Comparison of ENCODE assay signal across 9 mouse cellular contexts in the genomic region with DNA sequence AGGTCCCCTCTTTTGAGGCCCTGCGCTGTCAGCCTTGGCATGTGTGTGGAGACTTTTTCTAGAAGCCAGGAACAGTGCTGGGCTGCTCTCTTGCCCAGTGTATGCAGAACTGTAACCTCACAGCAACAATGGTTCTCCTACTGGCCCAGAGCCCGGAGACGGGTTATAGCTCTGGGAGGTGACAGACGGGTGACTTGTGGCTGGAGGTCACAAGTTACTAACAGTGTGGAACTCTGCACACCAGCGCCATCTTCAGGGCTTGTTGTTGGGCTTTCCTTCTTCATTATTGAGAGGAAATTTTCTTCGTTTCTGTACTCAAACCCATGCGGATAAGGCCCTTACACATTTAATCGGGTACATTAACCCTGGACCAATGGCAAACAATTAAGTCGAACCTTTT. TPM values are rescaled to one million over a fixed set of nuclear protein-coding genes. Genes with fewer than 3 reads are reported as not detected.
DNase-seq lines count a peak whose midpoint lies in the region; ATAC-seq lines count a peak whose summit lies in the region.
"Had no signal": no experiment of that assay in that cellular context is flagged by ENCODE, and none has a peak within 500 bp of the region (broad histone marks: within the 10 kb centered on the region; RNA-seq: fewer than 3 reads in every experiment).

No protein-coding gene starts in this region.

- no peak overlapping the region for H3K4me3 ChIP-seq in heart, embryonic 15.5 days
- H3K4me3 ChIP-seq in midbrain, embryonic 15.5 days: no peak overlapping the region
- H3K4me3 ChIP-seq: erythroblast, embryonic 14.5 days had no signal

- ATAC-seq in heart, embryonic 15.5 days (replicated peaks; ENCODE audit: insufficient number of reproducible peaks, insufficient read depth, low FRiP score, low read depth): no peak
- ATAC-seq in midbrain, embryonic 15.5 days (replicated peaks): no peak

- peak overlapping the region; percentile 87 for H3K27ac ChIP-seq in heart, embryonic 15.5 days
- no peak overlapping the region for H3K27ac ChIP-seq in midbrain, embryonic 15.5 days

- H3K9ac ChIP-seq in heart, embryonic 15.5 days: peak overlapping the region; percentile 13; the same call in 1 of the 2 replicates
- no peak overlapping the region for H3K9ac ChIP-seq in midbrain, embryonic 15.5 days

- H3K4me2 ChIP-seq in heart, embryonic 15.5 days: no peak overlapping the region
- no peak overlapping the region for H3K4me2 ChIP-seq in midbrain, embryonic 15.5 days

- peaks cover 79% of the 10 kb centered on the region for H3K4me1 ChIP-seq in heart, embryonic 15.5 days (replicated peaks)
- peaks cover 35% of the 10 kb centered on the region for H3K4me1 ChIP-seq in midbrain, embryonic 15.5 days

- peaks cover 9% of the 10 kb centered on the region; the same call in 1 of the 2 replicates for H3K36me3 ChIP-seq in heart, embryonic 15.5 days
- H3K36me3 ChIP-seq in midbrain, embryonic 15.5 days (replicated peaks): peaks cover 9% of the 10 kb centered on the region; the same call in 1 of the 2 replicates

- peak; percentile 55 for DNase-seq in gastrocnemius, postnatal 14 days
- no peak for DNase-seq in gastrocnemius, postnatal 36 days
- peak; percentile 55 for DNase-seq in right cerebral cortex, postnatal 14 days
- no peak for DNase-seq in right cerebral cortex, postnatal 36 days (ENCODE audit: low spot score in 2 of 2)
- DNase-seq in lung, postnatal 36 days: peak; percentile 62
- no peak for DNase-seq in left cerebral cortex, postnatal 25 days (ENCODE audit: low spot score in 2 of 2)

- WGBS in heart, embryonic 15.5 days: 48% methylated on average over 9 of the region's 9 CpGs
- 62% methylated on average over 9 of the region's 9 CpGs for WGBS in midbrain, embryonic 15.5 days

- intact Hi-C loops in gastrocnemius, postnatal 14 days (cut with DNase I; ENCODE audit: low total_unique reads): loop anchor here (10.0 kb wide), 1 partner anchor 205 kb away; no protein-coding TSS in a partner anchor
- intact Hi-C loops in gastrocnemius, postnatal 36 days (cut with DNase I): loop anchor here (2.0 to 5.0 kb wide), 2 partner anchors 75 to 202 kb away; no protein-coding TSS in a partner anchor
- intact Hi-C loops in left cerebral cortex, postnatal 25 days (cut with DNase I): loop anchor here (5.0 kb wide), 2 partner anchors 157 to 202 kb away; partner anchors contain the start of gene Cdkn1a

- H3K27me3 ChIP-seq in heart, embryonic 15.5 days: no peaks in the 10 kb centered on the region; the same call in 1 of the 2 replicates
- no peaks in the 10 kb centered on the region for H3K27me3 ChIP-seq in midbrain, embryonic 15.5 days (replicated peaks)

- H3K9me3 ChIP-seq in heart, embryonic 15.5 days (replicated peaks): no peaks in the 10 kb centered on the region
- no peaks in the 10 kb centered on the region for H3K9me3 ChIP-seq in midbrain, embryonic 15.5 days

RNA-seq across cellular contexts. Expression of gene Cpne5, which starts 11.5 kb away (rescaled TPM):
- under 1 TPM; 0.07 to 0.39 TPM for total RNA-seq in gastrocnemius, postnatal 14 days (2021)
- total RNA-seq in gastrocnemius, postnatal 36 days (2021): not detected
- 14.9 and 17.9 TPM in 2 replicates for polyA plus RNA-seq in heart, embryonic 15.5 days (2015; fragmentation: Nextera tagmentation; extraction: Ambion mirVana)
- total RNA-seq in left cerebral cortex, postnatal 25 days (2021): 100 to 1,000 TPM; 121 to 149 TPM
- 38.3 and 41.3 TPM in 2 replicates for polyA plus RNA-seq in midbrain, embryonic 15.5 days (2015; fragmentation: Nextera tagmentation; extraction: Ambion mirVana)

RNA-seq across cellular contexts. Expression of gene Ppil1, which starts 14.5 kb away (rescaled TPM):
- total RNA-seq in gastrocnemius, postnatal 14 days (2021): 1 to 10 TPM; 8.4 to 9.7 TPM
- 1 to 10 TPM; 5.9 to 6.0 TPM for total RNA-seq in gastrocnemius, postnatal 36 days (2021)
- 86.8 and 107 TPM in 2 replicates for polyA plus RNA-seq in heart, embryonic 15.5 days (2015; fragmentation: Nextera tagmentation; extraction: Ambion mirVana)
- 10 to 100 TPM; 19.7 to 20.8 TPM for total RNA-seq in left cerebral cortex, postnatal 25 days (2021)
- 113 and 119 TPM in 2 replicates for polyA plus RNA-seq in midbrain, embryonic 15.5 days (2015; fragmentation: Nextera tagmentation; extraction: Ambion mirVana)

RNA-seq across cellular contexts. Expression of gene BC004004, which starts 19.1 kb away (rescaled TPM):
- total RNA-seq in gastrocnemius, postnatal 14 days (2021): 100 to 1,000 TPM; 115 TPM
- total RNA-seq in gastrocnemius, postnatal 36 days (2021): 100 to 1,000 TPM; 104 to 106 TPM
- polyA plus RNA-seq in heart, embryonic 15.5 days (2015; fragmentation: Nextera tagmentation; extraction: Ambion mirVana): 91.1 and 96.0 TPM in 2 replicates
- 10 to 100 TPM; 86.2 to 93.7 TPM for total RNA-seq in left cerebral cortex, postnatal 25 days (2021)
- 112 and 114 TPM in 2 replicates for polyA plus RNA-seq in midbrain, embryonic 15.5 days (2015; fragmentation: Nextera tagmentation; extraction: Ambion mirVana)

Comparison
In these comparisons a context has a peak if more than half of its experiments do, and no peak if none do; other contexts are left out.
1. DNase-seq: peak in gastrocnemius, postnatal 14 days (single experiment), right cerebral cortex, postnatal 14 days (single experiment) and lung, postnatal 36 days (single experiment); none in gastrocnemius, postnatal 36 days (0 of 2), right cerebral cortex, postnatal 36 days (0 of 2) and left cerebral cortex, postnatal 25 days (0 of 2).
2. RNA of gene Cpne5, which starts 11.5 kb away (total RNA-seq): 121 to 149 TPM in left cerebral cortex, postnatal 25 days; 0.07 to 0.39 TPM in gastrocnemius, postnatal 14 days and not detected in gastrocnemius, postnatal 36 days; every median in the first group is over 10 times any median in the second.